Mouse (Mus musculus) MEL (cell line): ENCODE data around the gene Sipa1l3. TPM values are rescaled to one million over a fixed set of nuclear protein-coding genes. Genes with fewer than 3 reads are reported as not detected.
A peak's percentile ranks its signal among the peaks of the same experiment; 100 is the strongest.

ENCODE experiments used
- DNase-seq: peaks from one replicate; pipeline ENCODE4 v3.0.0; 2011; ENCODE audit warnings: low read depth, low spot score
- H3K27ac ChIP-seq: 2 replicates; pipeline ENCODE4 v1.5.1; 2012; ENCODE audit warnings: low read depth, mild to moderate bottlenecking, control low read depth, low read length, moderate library complexity; ENCODE audit not compliant: control insufficient read depth
- H3K27me3 ChIP-seq, 2 experiments: fragments of 150-350 bp in 1 of 2; sonication (generic) in 1 of 2; 2 replicates each; pipeline ENCODE4 v1.6.1; 2012; ENCODE audit warnings: low read length in 2 of 2, mild to moderate bottlenecking in 2 of 2, improper control_type of control experiment in 1 of 2, moderate library complexity in 1 of 2; ENCODE audit not compliant: insufficient read depth in 2 of 2, control insufficient read depth in 1 of 2
- H3K36me3 ChIP-seq, 2 experiments: 2 replicates each; pipeline ENCODE4 v1.6.1; 2012 to 2014; ENCODE audit warnings: low read length in 2 of 2, improper control_type of control experiment in 1 of 2, inconsistent platforms in 1 of 2, mild to moderate bottlenecking in 1 of 2; ENCODE audit not compliant: insufficient read depth in 2 of 2, control insufficient read depth in 1 of 2
- H3K4me1 ChIP-seq, 2 experiments: fragments of 150-350 bp in 1 of 2; sonication (generic) in 1 of 2; 2 replicates each; pipeline ENCODE4 v1.6.1; 2012; ENCODE audit warnings: low read length in 2 of 2, improper control_type of control experiment in 1 of 2, mild to moderate bottlenecking in 1 of 2; ENCODE audit not compliant: insufficient read depth in 2 of 2, control insufficient read depth in 1 of 2
- H3K4me3 ChIP-seq, 2 experiments: fragments of 150-350 bp in 1 of 2; sonication (generic) in 1 of 2; 2 replicates each; pipeline ENCODE4 v1.5.1; 2012; ENCODE audit warnings: low read depth in 2 of 2, low read length in 2 of 2, mild to moderate bottlenecking in 2 of 2, moderate library complexity in 2 of 2, control low read depth in 1 of 2, improper control_type of control experiment in 1 of 2; ENCODE audit not compliant: control insufficient read depth in 1 of 2, insufficient read depth in 1 of 2
- H3K79me2 ChIP-seq: 2 replicates; pipeline ENCODE4 v1.6.1; 2012; ENCODE audit warnings: mild to moderate bottlenecking, low read length, moderate library complexity; ENCODE audit not compliant: control insufficient read depth, poor library complexity, insufficient read depth
- H3K9ac ChIP-seq: 2 replicates; pipeline ENCODE4 v1.6.1; 2012; ENCODE audit warnings: low read depth, mild to moderate bottlenecking, control low read depth, low read length, moderate library complexity; ENCODE audit not compliant: control insufficient read depth, poor library complexity, severe bottlenecking
- H3K9me3 ChIP-seq: fragments of 150-350 bp; sonication (generic); replicated peaks from 2 replicates; pipeline ENCODE4 v1.6.1; 2012; ENCODE audit warnings: mild to moderate bottlenecking, low read length, improper control_type of control experiment, moderate library complexity; ENCODE audit not compliant: insufficient read depth
- CTCF ChIP-seq, 3 experiments: IDR thresholded peaks in 2 of 3; conservative IDR thresholded peaks in 1 of 3; 2 replicates each; pipeline ENCODE4 v1.5.1; 2011 to 2012; ENCODE audit warnings: low read length in 3 of 3, low read depth in 2 of 3, mild to moderate bottlenecking in 2 of 3, improper control_type of control experiment in 1 of 3, inconsistent platforms in 1 of 3, mixed read lengths in 1 of 3, moderate library complexity in 1 of 3; ENCODE audit not compliant: control insufficient read depth in 1 of 3, insufficient read depth in 1 of 3, poor library complexity in 1 of 3, severe bottlenecking in 1 of 3
- ELF1 ChIP-seq: IDR thresholded peaks from 2 replicates; pipeline ENCODE4 v1.6.1; 2014; ENCODE audit warnings: low read depth, mild to moderate bottlenecking, inconsistent platforms, low read length, improper control_type of control experiment, moderate library complexity
- EP300 ChIP-seq, 2 experiments: IDR thresholded peaks; 2 replicates each; pipeline ENCODE4 v1.6.1; 2011; ENCODE audit warnings: improper control_type of control experiment in 2 of 2, low read length in 2 of 2, low read depth in 1 of 2, mild to moderate bottlenecking in 1 of 2
- ETS1 ChIP-seq: IDR thresholded peaks from 2 replicates; pipeline ENCODE4 v1.6.1; 2012; ENCODE audit warnings: low read depth, mild to moderate bottlenecking, inconsistent platforms, low read length, improper control_type of control experiment, moderate library complexity
- MAX ChIP-seq: IDR thresholded peaks from 2 replicates; pipeline ENCODE4 v1.6.1; 2011; ENCODE audit warnings: low read length, improper control_type of control experiment
- MXI1 ChIP-seq: IDR thresholded peaks from 2 replicates; pipeline ENCODE4 v1.6.1; 2011; ENCODE audit warnings: mild to moderate bottlenecking, low read depth, low read length, improper control_type of control experiment
- MYB ChIP-seq: IDR thresholded peaks from 2 replicates; pipeline ENCODE4 v1.6.1; 2011; ENCODE audit warnings: mild to moderate bottlenecking, low read depth, low read length, improper control_type of control experiment
- POLR2A ChIP-seq, 2 experiments: IDR thresholded peaks; 2 replicates each; pipeline ENCODE4 v1.6.1; 2011 to 2012; ENCODE audit warnings: low read length in 2 of 2, mild to moderate bottlenecking in 2 of 2, control low read depth in 1 of 2, improper control_type of control experiment in 1 of 2, low read depth in 1 of 2, moderate library complexity in 1 of 2; ENCODE audit not compliant: control insufficient read depth in 1 of 2, insufficient read depth in 1 of 2, poor library complexity in 1 of 2
- RAD21 ChIP-seq: IDR thresholded peaks from 2 replicates; pipeline ENCODE4 v1.6.1; 2011; ENCODE audit warnings: mild to moderate bottlenecking, low read depth, low read length, improper control_type of control experiment
- RCOR1 ChIP-seq: IDR thresholded peaks from 2 replicates; pipeline ENCODE4 v1.6.1; 2012; ENCODE audit warnings: low read depth, mild to moderate bottlenecking, inconsistent platforms, low read length, improper control_type of control experiment
- SMC3 ChIP-seq: IDR thresholded peaks from 2 replicates; pipeline ENCODE4 v1.6.1; 2011; ENCODE audit warnings: low read depth, low read length, improper control_type of control experiment
- UBTF ChIP-seq: IDR thresholded peaks from 2 replicates; pipeline ENCODE4 v1.6.1; 2012; ENCODE audit warnings: low read depth, mild to moderate bottlenecking, inconsistent platforms, low read length, improper control_type of control experiment, moderate library complexity, borderline replicate concordance; ENCODE audit not compliant: insufficient read depth
- USF1 ChIP-seq: IDR thresholded peaks from 2 replicates; pipeline ENCODE4 v1.6.1; 2014; ENCODE audit warnings: low read depth, mild to moderate bottlenecking, inconsistent platforms, low read length, improper control_type of control experiment, moderate library complexity
- USF2 ChIP-seq, 2 experiments: IDR thresholded peaks; 2 replicates each; pipeline ENCODE4 v1.6.1; 2011 to 2012; ENCODE audit warnings: improper control_type of control experiment in 2 of 2, low read length in 2 of 2, borderline replicate concordance in 1 of 2, inconsistent platforms in 1 of 2, low read depth in 1 of 2, mild to moderate bottlenecking in 1 of 2; ENCODE audit not compliant: insufficient read depth in 1 of 2
- ZC3H11A ChIP-seq: IDR thresholded peaks from 2 replicates; pipeline ENCODE4 v1.6.1; 2012; ENCODE audit warnings: low read depth, mild to moderate bottlenecking, inconsistent platforms, low read length, improper control_type of control experiment
- ZKSCAN1 ChIP-seq: IDR thresholded peaks from 2 replicates; pipeline ENCODE4 v1.6.1; 2012; ENCODE audit warnings: low read depth, mild to moderate bottlenecking, inconsistent platforms, low read length, improper control_type of control experiment, moderate library complexity
- ZNF384 ChIP-seq: IDR thresholded peaks from 2 replicates; pipeline ENCODE4 v1.6.1; 2012; ENCODE audit warnings: low read depth, mild to moderate bottlenecking, inconsistent platforms, low read length, improper control_type of control experiment
- polyA plus RNA-seq, 2 experiments: library from polyadenylated mRNA; stranded (reverse) in 1 of 2; unstranded in 1 of 2; fragments of >175 nt in 1 of 2; fragments of >200 nt in 1 of 2; gene quantifications; 2 replicates each; pipeline versions ENCODE4 v1.2.1 to v1.2.4; 2012; ENCODE audit warnings: low replicate concordance in 2 of 2, low read depth in 1 of 2; ENCODE audit not compliant: insufficient read length in 2 of 2, insufficient read depth in 1 of 2, missing spikeins in 1 of 2
- total RNA-seq: library from RNA; depleted of rRNA; stranded (reverse); fragments of 300-350 nt; gene quantifications from 2 replicates; pipeline ENCODE4 v1.2.3, GENCODE M21; 2012

The Sipa1l3 gene
- total and polyA plus RNA-seq, 3 experiments: 14.9 to 49.4 TPM; not detected in 1

GRCm38 (mm10) chr7:29540631-29541030 is 22.2 kb upstream of the Sipa1l3 start:
- Histone ChIP-seq H3K4me3 (no peak overlapping the region), H3K4me1 (no peaks in the 10 kb centered on the region), H3K27me3 (no peaks in the 10 kb centered on the region), H3K27ac (no peak overlapping the region), H3K79me2 (no peaks in the 10 kb centered on the region), H3K9me3 (no peaks in the 10 kb centered on the region), H3K36me3 (no peaks in the 10 kb centered on the region), H3K9ac (no peak overlapping the region)
- TF ChIP-seq CTCF (IDR thresholded peaks at IDR 0.05 in 2 of 3, conservative IDR thresholded peaks at IDR 0.05 in 1 of 3; ENCODE audit: control insufficient read depth in 1 of 3, insufficient read depth in 1 of 3, low read depth in 2 of 3, low read length in 3 of 3, poor library complexity in 1 of 3, severe bottlenecking in 1 of 3) (peak in 2 of 3 experiments; percentile 17 to 18; a peak in 1 of 6 replicates), UBTF (no peak), RCOR1 (no peak), ZKSCAN1 (no peak), MXI1 (no peak)
- no peak for DNase-seq

DNA sequence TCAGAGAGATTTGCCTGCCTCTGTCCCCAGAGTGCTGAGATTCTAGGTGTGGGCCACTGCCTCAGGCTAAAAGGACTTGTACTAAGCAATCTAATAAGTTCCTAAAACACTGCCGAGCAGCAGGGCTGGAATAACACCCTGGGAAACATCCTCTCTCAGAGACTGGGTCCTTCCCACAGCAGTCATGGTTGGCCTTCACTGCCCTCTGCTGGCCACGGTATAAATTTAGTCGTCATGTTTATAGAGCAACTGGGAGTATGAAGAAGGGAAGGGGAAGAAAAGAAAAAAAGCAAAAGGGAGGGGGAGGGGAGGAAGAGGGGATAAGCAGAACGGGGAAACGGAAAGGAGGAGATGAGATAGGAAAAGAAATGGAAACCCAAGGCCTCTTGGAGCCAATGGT is 5.3 kb upstream of the Sipa1l3 start:
- peak; percentile 61 to 95 (median 81) for TF ChIP-seq CTCF (IDR thresholded peaks at IDR 0.05 in 2 of 3, conservative IDR thresholded peaks at IDR 0.05 in 1 of 3; ENCODE audit: control insufficient read depth in 1 of 3, insufficient read depth in 1 of 3, low read depth in 2 of 3, low read length in 3 of 3, poor library complexity in 1 of 3, severe bottlenecking in 1 of 3)
- peak; percentile 74 for TF ChIP-seq ZC3H11A
- no peak for TF ChIP-seq MAX
- no peak for TF ChIP-seq EP300 (IDR thresholded peaks at IDR 0.05; ENCODE audit: low read depth in 1 of 2, low read length in 2 of 2)
- TF ChIP-seq POLR2A (IDR thresholded peaks at IDR 0.05; ENCODE audit: control insufficient read depth in 1 of 2, insufficient read depth in 1 of 2, low read depth in 1 of 2, low read length in 2 of 2, poor library complexity in 1 of 2): no peak
- TF ChIP-seq MYB: no peak
- TF ChIP-seq RAD21: peak; percentile 86
- peak; percentile 84 for TF ChIP-seq SMC3
- TF ChIP-seq USF2 (IDR thresholded peaks at IDR 0.05; ENCODE audit: borderline replicate concordance in 1 of 2, insufficient read depth in 1 of 2, low read depth in 1 of 2, low read length in 2 of 2): no peak
- TF ChIP-seq ETS1: 0 out of 2 replicates have a peak, but pooled peaks have one; percentile 6
- no peak for TF ChIP-seq USF1
- TF ChIP-seq ELF1: no peak
- peak; percentile 73 for TF ChIP-seq ZNF384
- Histone ChIP-seq H3K9ac (no peak overlapping the region), H3K27ac (no peak overlapping the region), H3K27me3 (no peaks in the 10 kb centered on the region), H3K4me1 (no peaks in the 10 kb centered on the region), H3K9me3 (no peaks in the 10 kb centered on the region), H3K79me2 (no peaks in the 10 kb centered on the region; the same call in 1 of the 2 replicates), H3K4me3 (no peak overlapping the region), H3K36me3 (peaks cover 0 to 3% of the 10 kb centered on the region in 2 experiments; a peak in 1 of 4 replicates)
- DNase-seq: peak; percentile 84
